Mouse (Mus musculus): ENCODE results near the gene Cpped1. TPM values are rescaled to one million over a fixed set of nuclear protein-coding genes. Genes with fewer than 3 reads are reported as not detected.

The Cpped1 gene
- polyA plus RNA-seq, 1 experiment: 29.6 TPM

GRCm38 (mm10) chr16:11794628-11795027 is 114.6 kb downstream of the Cpped1 start:
- TF ChIP-seq TCF3 (IDR thresholded peaks at IDR 0.05; ENCODE audit: insufficient read length, low read depth) (no peak), E2F4 (IDR thresholded peaks at IDR 0.05; ENCODE audit: insufficient read depth) (no peak), MYOG (IDR thresholded peaks at IDR 0.05; ENCODE audit: control insufficient read depth in 1 of 3, insufficient read depth in 1 of 3, insufficient read length in 2 of 3, low read depth in 2 of 3) (no peak), POLR2AphosphoS2 (IDR thresholded peaks at IDR 0.05; ENCODE audit: insufficient read length, low read depth) (no peak), TCF12 (IDR thresholded peaks at IDR 0.05; ENCODE audit: insufficient read depth, poor library complexity, severe bottlenecking) (no peak), SRF (IDR thresholded peaks at IDR 0.05; ENCODE audit: control insufficient read depth, insufficient read length, low read depth) (no peak), POLR2A (IDR thresholded peaks at IDR 0.05; ENCODE audit: insufficient read length, low read depth) (no peak), MAX (IDR thresholded peaks at IDR 0.05; ENCODE audit: low read depth) (no peak), CEBPB (IDR thresholded peaks at IDR 0.05; ENCODE audit: insufficient read depth, poor library complexity, severe bottlenecking) (no peak), MYOD1 (IDR thresholded peaks at IDR 0.05; ENCODE audit: control insufficient read depth in 1 of 3, insufficient read length in 2 of 3, low read depth in 2 of 3) (no peak), USF1 (IDR thresholded peaks at IDR 0.05; ENCODE audit: low read depth) (no peak), REST (IDR thresholded peaks at IDR 0.05; ENCODE audit: insufficient read depth, insufficient read length) (no peak)
- Histone ChIP-seq H3K27me3 (ENCODE audit: control insufficient read depth, insufficient read depth, insufficient read length) (no peaks in the 10 kb centered on the region), H3K4me2 (ENCODE audit: low read depth) (no peak overlapping the region), H3ac (ENCODE audit: control insufficient read depth, insufficient read length) (no peak overlapping the region), H3K36me3 (ENCODE audit: control insufficient read depth, insufficient read depth) (no peaks in the 10 kb centered on the region), H3K79me2 (ENCODE audit: control insufficient read depth, insufficient read depth) (no peaks in the 10 kb centered on the region), H3K4me3 (no peak overlapping the region)

GRCm38 (mm10) chr16:11793391-11793790 is 115.9 kb downstream of the Cpped1 start:
- Histone ChIP-seq H3K4me3 (no peak overlapping the region), H3K4me2 (ENCODE audit: low read depth) (no peak overlapping the region), H3K79me2 (ENCODE audit: control insufficient read depth, insufficient read depth) (no peaks in the 10 kb centered on the region), H3K27me3 (ENCODE audit: control insufficient read depth, insufficient read depth, insufficient read length) (no peaks in the 10 kb centered on the region), H3K36me3 (ENCODE audit: control insufficient read depth, insufficient read depth) (no peaks in the 10 kb centered on the region), H3ac (ENCODE audit: control insufficient read depth, insufficient read length) (no peak overlapping the region)
- TF ChIP-seq TCF3 (IDR thresholded peaks at IDR 0.05; ENCODE audit: insufficient read length, low read depth) (no peak), CEBPB (IDR thresholded peaks at IDR 0.05; ENCODE audit: insufficient read depth, poor library complexity, severe bottlenecking) (no peak), MAX (IDR thresholded peaks at IDR 0.05; ENCODE audit: low read depth) (no peak)

GRCm38 (mm10) chr16:11790476-11790875 is 118.8 kb downstream of the Cpped1 start:
- Histone ChIP-seq H3K27me3 (ENCODE audit: control insufficient read depth, insufficient read depth, insufficient read length) (no peaks in the 10 kb centered on the region), H3K79me2 (ENCODE audit: control insufficient read depth, insufficient read depth) (no peaks in the 10 kb centered on the region), H3K36me3 (ENCODE audit: control insufficient read depth, insufficient read depth) (no peaks in the 10 kb centered on the region), H3ac (ENCODE audit: control insufficient read depth, insufficient read length) (no peak overlapping the region), H3K4me2 (ENCODE audit: low read depth) (no peak overlapping the region), H3K4me3 (no peak overlapping the region)
- TF ChIP-seq SRF (IDR thresholded peaks at IDR 0.05; ENCODE audit: control insufficient read depth, insufficient read length, low read depth) (no peak), TCF12 (IDR thresholded peaks at IDR 0.05; ENCODE audit: insufficient read depth, poor library complexity, severe bottlenecking) (no peak), MYOG (IDR thresholded peaks at IDR 0.05; ENCODE audit: control insufficient read depth in 1 of 3, insufficient read depth in 1 of 3, insufficient read length in 2 of 3, low read depth in 2 of 3) (no peak), CEBPB (IDR thresholded peaks at IDR 0.05; ENCODE audit: insufficient read depth, poor library complexity, severe bottlenecking) (no peak), TCF3 (IDR thresholded peaks at IDR 0.05; ENCODE audit: insufficient read length, low read depth) (no peak), E2F4 (IDR thresholded peaks at IDR 0.05; ENCODE audit: insufficient read depth) (no peak), POLR2AphosphoS2 (IDR thresholded peaks at IDR 0.05; ENCODE audit: insufficient read length, low read depth) (no peak), REST (IDR thresholded peaks at IDR 0.05; ENCODE audit: insufficient read depth, insufficient read length) (no peak)

GRCm38 (mm10) chr16:11785806-11786205 is 123.4 kb downstream of the Cpped1 start:
- H3K4me2 ChIP-seq (ENCODE audit: low read depth): no peak overlapping the region
- no peaks in the 10 kb centered on the region for H3K36me3 ChIP-seq (ENCODE audit: control insufficient read depth, insufficient read depth)
- no peak overlapping the region for H3ac ChIP-seq (ENCODE audit: control insufficient read depth, insufficient read length)
- H3K27me3 ChIP-seq (ENCODE audit: control insufficient read depth, insufficient read depth, insufficient read length): no peaks in the 10 kb centered on the region
- TF ChIP-seq MAX (IDR thresholded peaks at IDR 0.05; ENCODE audit: low read depth): no peak
- TF ChIP-seq MYOG (IDR thresholded peaks at IDR 0.05; ENCODE audit: control insufficient read depth in 1 of 3, insufficient read depth in 1 of 3, insufficient read length in 2 of 3, low read depth in 2 of 3): no peak
- TF ChIP-seq CEBPB (IDR thresholded peaks at IDR 0.05; ENCODE audit: insufficient read depth, poor library complexity, severe bottlenecking): no peak
- no peak for TF ChIP-seq SRF (IDR thresholded peaks at IDR 0.05; ENCODE audit: control insufficient read depth, insufficient read length, low read depth)
- TF ChIP-seq TCF3 (IDR thresholded peaks at IDR 0.05; ENCODE audit: insufficient read length, low read depth): no peak
- no peak for TF ChIP-seq E2F4 (IDR thresholded peaks at IDR 0.05; ENCODE audit: insufficient read depth)
- TF ChIP-seq POLR2AphosphoS2 (IDR thresholded peaks at IDR 0.05; ENCODE audit: insufficient read length, low read depth): no peak
- no peak for TF ChIP-seq TCF12 (IDR thresholded peaks at IDR 0.05; ENCODE audit: insufficient read depth, poor library complexity, severe bottlenecking)
- TF ChIP-seq REST (IDR thresholded peaks at IDR 0.05; ENCODE audit: insufficient read depth, insufficient read length): no peak
- no peak for TF ChIP-seq POLR2A (IDR thresholded peaks at IDR 0.05; ENCODE audit: insufficient read length, low read depth)
- no peak for TF ChIP-seq MYOD1 (IDR thresholded peaks at IDR 0.05; ENCODE audit: control insufficient read depth in 1 of 3, insufficient read length in 2 of 3, low read depth in 2 of 3)
- no peak for TF ChIP-seq USF1 (IDR thresholded peaks at IDR 0.05; ENCODE audit: low read depth)
- H3K4me3 ChIP-seq: no peak overlapping the region
- no peaks in the 10 kb centered on the region for H3K79me2 ChIP-seq (ENCODE audit: control insufficient read depth, insufficient read depth)

GRCm38 (mm10) chr16:11784354-11784753 is 124.9 kb downstream of the Cpped1 start:
- Histone ChIP-seq H3K36me3 (ENCODE audit: control insufficient read depth, insufficient read depth) (no peaks in the 10 kb centered on the region), H3K4me2 (ENCODE audit: low read depth) (no peak overlapping the region), H3K79me2 (ENCODE audit: control insufficient read depth, insufficient read depth) (no peaks in the 10 kb centered on the region), H3K4me3 (no peak overlapping the region), H3K27me3 (ENCODE audit: control insufficient read depth, insufficient read depth, insufficient read length) (no peaks in the 10 kb centered on the region), H3ac (ENCODE audit: control insufficient read depth, insufficient read length) (no peak overlapping the region)
- no peak for TF ChIP-seq MYOD1 (IDR thresholded peaks at IDR 0.05; ENCODE audit: control insufficient read depth in 1 of 3, insufficient read length in 2 of 3, low read depth in 2 of 3)
- no peak for TF ChIP-seq POLR2A (IDR thresholded peaks at IDR 0.05; ENCODE audit: insufficient read length, low read depth)
- TF ChIP-seq CEBPB (IDR thresholded peaks at IDR 0.05; ENCODE audit: insufficient read depth, poor library complexity, severe bottlenecking): no peak
- TF ChIP-seq USF1 (IDR thresholded peaks at IDR 0.05; ENCODE audit: low read depth): no peak
- no peak for TF ChIP-seq TCF12 (IDR thresholded peaks at IDR 0.05; ENCODE audit: insufficient read depth, poor library complexity, severe bottlenecking)
- TF ChIP-seq SRF (IDR thresholded peaks at IDR 0.05; ENCODE audit: control insufficient read depth, insufficient read length, low read depth): no peak
- no peak for TF ChIP-seq MAX (IDR thresholded peaks at IDR 0.05; ENCODE audit: low read depth)
- TF ChIP-seq MYOG (IDR thresholded peaks at IDR 0.05; ENCODE audit: control insufficient read depth in 1 of 3, insufficient read depth in 1 of 3, insufficient read length in 2 of 3, low read depth in 2 of 3): no peak
- TF ChIP-seq POLR2AphosphoS2 (IDR thresholded peaks at IDR 0.05; ENCODE audit: insufficient read length, low read depth): no peak
- TF ChIP-seq REST (IDR thresholded peaks at IDR 0.05; ENCODE audit: insufficient read depth, insufficient read length): no peak
- TF ChIP-seq TCF3 (IDR thresholded peaks at IDR 0.05; ENCODE audit: insufficient read length, low read depth): no peak
- TF ChIP-seq E2F4 (IDR thresholded peaks at IDR 0.05; ENCODE audit: insufficient read depth): no peak

Data from myocyte (in vitro differentiated cells).